Comparison of ENCODE assay signal across 8 mouse cellular contexts in genomic region chrX:73967177-73968075, GRCm38 (mm10). TPM values are rescaled to one million over a fixed set of nuclear protein-coding genes. Genes with fewer than 3 reads are reported as not detected.
DNase-seq lines count a peak whose midpoint lies in the region; ATAC-seq lines count a peak whose summit lies in the region.

No protein-coding gene starts in this region.

- peak overlapping the region; percentile 53 for H3K4me3 ChIP-seq in hindbrain, embryonic 15.5 days
- H3K4me3 ChIP-seq in macrophage (ENCODE audit: inconsistent target), result peak overlapping the region; percentile 67

- H3K79me2 ChIP-seq in macrophage (ENCODE audit: inconsistent target), result peaks cover 36% of the 10 kb centered on the region

- peak; percentile 93 for DNase-seq in R1 (ENCODE audit: low read depth, low spot score)
- DNase-seq in cerebellum, postnatal 25 days, result peak; percentile 91 to 92
- peak; percentile 89 to 90 for DNase-seq in frontal cortex, postnatal 36 days (ENCODE audit: low spot score in 2 of 2)
- peak; percentile 80 to 87 for DNase-seq in left cerebral cortex, adult 18-20 months (ENCODE audit: low spot score in 2 of 2)
- peak; percentile 91 for DNase-seq in right cerebral cortex, adult 18-20 months
- peak; percentile 45 for DNase-seq in urinary bladder, postnatal 10 days (ENCODE audit: low spot score)

- WGBS in hindbrain, embryonic 15.5 days, result 15% methylated on average over 59 of the region's 60 CpGs
- 8% methylated on average over 52 of the region's 60 CpGs for WGBS in macrophage (ENCODE audit: missing documents)

- H3K27ac ChIP-seq in hindbrain, embryonic 15.5 days (replicated peaks), result peak overlapping the region; percentile 99
- H3K27ac ChIP-seq in macrophage, result peak overlapping the region; percentile 95

- H3K27me3 ChIP-seq in hindbrain, embryonic 15.5 days, result no peaks in the 10 kb centered on the region

- H3K4me2 ChIP-seq in hindbrain, embryonic 15.5 days, result peak overlapping the region; percentile 66

- H3K4me1 ChIP-seq in hindbrain, embryonic 15.5 days (replicated peaks), result peaks cover 25% of the 10 kb centered on the region

- peak overlapping the region; percentile 67 for H3K9ac ChIP-seq in hindbrain, embryonic 15.5 days

- H3K36me3 ChIP-seq in hindbrain, embryonic 15.5 days, result no peaks in the 10 kb centered on the region
- H3K36me3 ChIP-seq in macrophage (ENCODE audit: inconsistent target), result no peaks in the 10 kb centered on the region

- H3K9me3 ChIP-seq in hindbrain, embryonic 15.5 days, result no peaks in the 10 kb centered on the region

- peak; percentile 90 for ATAC-seq in hindbrain, embryonic 15.5 days (ENCODE audit: low FRiP score, low read depth)

RNA-seq across cellular contexts. Expression of gene Hcfc1, which starts 1.3 kb away (rescaled TPM):
- polyA plus RNA-seq in hindbrain, embryonic 15.5 days (2015; fragmentation: Nextera tagmentation; extraction: Ambion mirVana), result 46.4 and 47.1 TPM in 2 replicates
- total RNA-seq in left cerebral cortex, adult 18-20 months (2021), result 10 to 100 TPM; 67.0 to 69.2 TPM
- total RNA-seq in macrophage (2018; cell fraction: chromatin; rRNA removed), result 10 to 100 TPM; 29.4 to 85.4 (median 61.6) TPM
- 10 to 100 TPM; 38.3 to 66.9 (median 54.4) TPM for total RNA-seq in macrophage (2018; cell fraction: cytosol; rRNA removed)
- total RNA-seq in macrophage (2018; cell fraction: nucleus; rRNA removed), result 100 to 1,000 TPM in 2 of 26 experiments, 10 to 100 TPM in 24; 43.1 to 120 (median 68.0) TPM
- polyA plus RNA-seq in macrophage (2018), result 43.0 to 62.9 TPM (median 54.1 TPM) in 3 replicates

RNA-seq across cellular contexts. Expression of gene Renbp, which starts 36.8 kb away (rescaled TPM):
- 13.3 and 14.1 TPM in 2 replicates for polyA plus RNA-seq in hindbrain, embryonic 15.5 days (2015; fragmentation: Nextera tagmentation; extraction: Ambion mirVana)
- total RNA-seq in left cerebral cortex, adult 18-20 months (2021), result 1 to 10 TPM; 7.2 to 7.5 TPM
- 100 to 1,000 TPM; 175 to 404 (median 251) TPM for total RNA-seq in macrophage (2018; cell fraction: chromatin; rRNA removed)
- 100 to 1,000 TPM; 154 to 322 (median 215) TPM for total RNA-seq in macrophage (2018; cell fraction: cytosol; rRNA removed)
- total RNA-seq in macrophage (2018; cell fraction: nucleus; rRNA removed), result 100 to 1,000 TPM; 159 to 557 (median 253) TPM
- 146 to 221 TPM (median 206 TPM) in 3 replicates for polyA plus RNA-seq in macrophage (2018)

RNA-seq across cellular contexts. Expression of gene Naa10, which starts 45.7 kb away (rescaled TPM):
- polyA plus RNA-seq in hindbrain, embryonic 15.5 days (2015; fragmentation: Nextera tagmentation; extraction: Ambion mirVana), result 93.3 and 98.4 TPM in 2 replicates
- 10 to 100 TPM; 50.9 to 59.8 TPM for total RNA-seq in left cerebral cortex, adult 18-20 months (2021)
- 10 to 100 TPM; 10.2 to 52.1 (median 29.9) TPM for total RNA-seq in macrophage (2018; cell fraction: chromatin; rRNA removed)
- 10 to 100 TPM in 23 of 26 experiments, 1 to 10 TPM in 3; 8.9 to 20.9 (median 14.0) TPM for total RNA-seq in macrophage (2018; cell fraction: cytosol; rRNA removed)
- 10 to 100 TPM in 24 of 26 experiments, 1 to 10 TPM in 2; 9.2 to 50.2 (median 18.1) TPM for total RNA-seq in macrophage (2018; cell fraction: nucleus; rRNA removed)
- polyA plus RNA-seq in macrophage (2018), result 15.6 to 28.5 TPM (median 20.5 TPM) in 3 replicates

RNA-seq across cellular contexts. Expression of gene Arhgap4, which starts 45.8 kb away (rescaled TPM):
- 3.5 and 3.6 TPM in 2 replicates for polyA plus RNA-seq in hindbrain, embryonic 15.5 days (2015; fragmentation: Nextera tagmentation; extraction: Ambion mirVana)
- total RNA-seq in left cerebral cortex, adult 18-20 months (2021), result 1 to 10 TPM; 3.7 to 3.8 TPM
- 100 to 1,000 TPM in 13 of 26 experiments, 10 to 100 TPM in 13; 26.4 to 467 (median 146) TPM for total RNA-seq in macrophage (2018; cell fraction: chromatin; rRNA removed)
- total RNA-seq in macrophage (2018; cell fraction: cytosol; rRNA removed), result 10 to 100 TPM in 24 of 26 experiments, 1 to 10 TPM in 2; 8.7 to 64.6 (median 22.4) TPM
- total RNA-seq in macrophage (2018; cell fraction: nucleus; rRNA removed), result 100 to 1,000 TPM in 12 of 26 experiments, 10 to 100 TPM in 14; 21.7 to 220 (median 93.8) TPM
- polyA plus RNA-seq in macrophage (2018), result 13.2 to 18.0 TPM (median 14.5 TPM) in 3 replicates

RNA-seq across cellular contexts. Expression of gene Irak1, which starts 56.3 kb away (rescaled TPM):
- polyA plus RNA-seq in hindbrain, embryonic 15.5 days (2015; fragmentation: Nextera tagmentation; extraction: Ambion mirVana), result 44.0 and 45.9 TPM in 2 replicates
- total RNA-seq in left cerebral cortex, adult 18-20 months (2021), result 10 to 100 TPM; 48.2 to 49.0 TPM
- total RNA-seq in macrophage (2018; cell fraction: chromatin; rRNA removed), result 100 to 1,000 TPM in 23 of 26 experiments, 10 to 100 TPM in 3; 73.8 to 172 (median 139) TPM
- 10 to 100 TPM; 38.1 to 69.0 (median 50.7) TPM for total RNA-seq in macrophage (2018; cell fraction: cytosol; rRNA removed)
- total RNA-seq in macrophage (2018; cell fraction: nucleus; rRNA removed), result 100 to 1,000 TPM in 14 of 26 experiments, 10 to 100 TPM in 12; 63.6 to 171 (median 102) TPM
- polyA plus RNA-seq in macrophage (2018), result 56.5 to 75.1 TPM (median 66.5 TPM) in 3 replicates

Comparison
In these comparisons a context has a peak if more than half of its experiments do, and no peak if none do; other contexts are left out.
1. Peak in every context shown above with its lines: DNase-seq, ATAC-seq, H3K4me3 ChIP-seq and H3K27ac ChIP-seq.